Mouse (Mus musculus) stomach, embryonic 14.5 days (tissue): ENCODE data around the gene Maml3. TPM values are rescaled to one million over a fixed set of nuclear protein-coding genes. Genes with fewer than 3 reads are reported as not detected.

Experiments used
- ATAC-seq: fragments of 200-750 bp; cut with Nextera tagmentation; 2 replicates; pipeline ENCODE4 v1.8.0; 2017; ENCODE audit warnings: low read depth, moderate TSS enrichment; ENCODE audit not compliant: insufficient number of reproducible peaks, insufficient read depth, low FRiP score
- H3K27ac ChIP-seq: fragments of 300-500 bp; sonication (generic); 2 replicates; pipeline ENCODE4 v1.5.1; 2014; ENCODE audit warnings: mild to moderate bottlenecking, low read length, moderate library complexity, mixed read lengths
- H3K27me3 ChIP-seq: fragments of 300-500 bp; sonication (generic); 2 replicates; pipeline ENCODE4 v1.6.1; 2014; ENCODE audit warnings: low read length, control low read depth, mixed read lengths; ENCODE audit not compliant: control insufficient read depth, insufficient read depth
- H3K36me3 ChIP-seq: fragments of 300-500 bp; sonication (generic); 2 replicates; pipeline ENCODE4 v1.6.1; 2014; ENCODE audit warnings: mild to moderate bottlenecking, control low read depth, low read length, moderate library complexity, mixed read lengths; ENCODE audit not compliant: control insufficient read depth, insufficient read depth
- H3K4me1 ChIP-seq: fragments of 300-500 bp; sonication (generic); 2 replicates; pipeline ENCODE4 v1.6.1; 2014; ENCODE audit warnings: low read length, control low read depth, mixed read lengths; ENCODE audit not compliant: control insufficient read depth, insufficient read depth
- H3K4me2 ChIP-seq: fragments of 300-500 bp; sonication (generic); replicated peaks from 2 replicates; pipeline ENCODE4 v1.6.1; 2014; ENCODE audit warnings: low read depth, low read length, control low read depth
- H3K4me3 ChIP-seq: fragments of 300-500 bp; sonication (generic); 2 replicates; pipeline ENCODE4 v1.5.1; 2014; ENCODE audit warnings: low read depth, low read length, control low read depth
- H3K9ac ChIP-seq: fragments of 300-500 bp; sonication (generic); replicated peaks from 2 replicates; pipeline ENCODE4 v1.6.1; 2014; ENCODE audit warnings: low read depth, mild to moderate bottlenecking, control low read depth, low read length, moderate library complexity, mixed read lengths
- H3K9me3 ChIP-seq: fragments of 300-500 bp; sonication (generic); 2 replicates; pipeline ENCODE4 v1.6.1; 2016; ENCODE audit warnings: low read depth, low read length, control low read depth; ENCODE audit not compliant: control insufficient read depth
- WGBS: fragments of 180-500 bp; shearing (Covaris S2); extraction: QIAGEN DNeasy Blood & Tissue Kit; methylation state at CpG from one replicate; pipeline ENCODE4 v1.1.7; 2014; 5-methylcytosine and 5-hydroxymethylcytosine counted together
- polyA plus RNA-seq: library from polyadenylated mRNA; unstranded; fragments of >200 nt; fragmentation: Nextera tagmentation; extraction: Ambion mirVana; gene quantifications from 2 replicates; pipeline ENCODE4 v1.2.1, GENCODE M21; 2014

Maml3 gene
- polyA plus RNA-seq, 1 experiment from 2014 or later, result 9.3 TPM

GRCm38 (mm10) chr3:51963151-51963791, 141.6 kb downstream of the Maml3 start:
- ATAC-seq, result no peak
- Histone ChIP-seq H3K36me3 (no peaks in the 10 kb centered on the region), H3K4me1 (peaks cover 28% of the 10 kb centered on the region), H3K4me2 (no peak overlapping the region), H3K9ac (no peak overlapping the region), H3K4me3 (no peak overlapping the region), H3K27me3 (no peaks in the 10 kb centered on the region), H3K27ac (no peak overlapping the region), H3K9me3 (no peaks in the 10 kb centered on the region)
- 64% methylated on average over 9 of the region's 9 CpGs for WGBS

GRCm38 (mm10) chr3:51958751-51959150, 146.1 kb downstream of the Maml3 start:
- Histone ChIP-seq H3K36me3 (no peaks in the 10 kb centered on the region), H3K4me2 (no peak overlapping the region), H3K9me3 (no peaks in the 10 kb centered on the region), H3K4me1 (peaks cover 17% of the 10 kb centered on the region), H3K4me3 (no peak overlapping the region), H3K27ac (no peak overlapping the region), H3K27me3 (no peaks in the 10 kb centered on the region), H3K9ac (no peak overlapping the region)
- WGBS, result 87% methylated on average over 2 of the region's 2 CpGs
- ATAC-seq, result no peak

GRCm38 (mm10) chr3:51954441-51954840, 150.4 kb downstream of the Maml3 start:
- Histone ChIP-seq H3K36me3 (no peaks in the 10 kb centered on the region), H3K27me3 (no peaks in the 10 kb centered on the region), H3K9me3 (no peaks in the 10 kb centered on the region), H3K4me1 (peaks cover 13% of the 10 kb centered on the region; the same call in 1 of the 2 replicates), H3K4me2 (no peak overlapping the region), H3K27ac (no peak overlapping the region), H3K9ac (no peak overlapping the region), H3K4me3 (no peak overlapping the region)
- 36% methylated on average over 4 of the region's 4 CpGs for WGBS
- no peak for ATAC-seq

GRCm38 (mm10) chr3:51953927-51954326, 150.9 kb downstream of the Maml3 start:
- Histone ChIP-seq H3K9me3 (no peaks in the 10 kb centered on the region), H3K36me3 (no peaks in the 10 kb centered on the region), H3K4me1 (peaks cover 14% of the 10 kb centered on the region; the same call in 1 of the 2 replicates), H3K9ac (no peak overlapping the region), H3K27ac (no peak overlapping the region), H3K4me2 (no peak overlapping the region), H3K27me3 (no peaks in the 10 kb centered on the region), H3K4me3 (no peak overlapping the region)
- ATAC-seq, result no peak
- 75% methylated on average over 11 of the region's 11 CpGs for WGBS

GRCm38 (mm10) chr3:51952728-51953623, 151.9 kb downstream of the Maml3 start:
- H3K4me3 ChIP-seq, result peak overlapping the region; percentile 9
- no peaks in the 10 kb centered on the region for H3K27me3 ChIP-seq
- ATAC-seq, result peak; percentile 79

GRCm38 (mm10) chr3:51952267-51952666, 152.6 kb downstream of the Maml3 start:
- Histone ChIP-seq H3K36me3 (no peaks in the 10 kb centered on the region), H3K9me3 (no peaks in the 10 kb centered on the region), H3K9ac (no peak overlapping the region), H3K27ac (peak overlapping the region; percentile 15; the same call in 1 of the 2 replicates), H3K4me1 (peaks cover 15% of the 10 kb centered on the region; the same call in 1 of the 2 replicates), H3K27me3 (no peaks in the 10 kb centered on the region), H3K4me2 (peak overlapping the region; percentile 33; the same call in 1 of the 2 replicates), H3K4me3 (no peak overlapping the region)
- 72% methylated on average over 9 of the region's 9 CpGs for WGBS
- peak; percentile 62; the same call in 1 of the 2 replicates for ATAC-seq

More at GRCm38 (mm10) chr3:51952728-51953623, 151.9 kb downstream of the Maml3 start:
- Histone ChIP-seq H3K27ac (peak overlapping the region; percentile 74; the same call in 1 of the 2 replicates), H3K36me3 (no peaks in the 10 kb centered on the region), H3K9ac (no peak overlapping the region), H3K9me3 (no peaks in the 10 kb centered on the region), H3K4me2 (peak overlapping the region; percentile 33), H3K4me1 (peaks cover 15% of the 10 kb centered on the region; the same call in 1 of the 2 replicates)
- WGBS, result 61% methylated on average over 33 of the region's 33 CpGs

- H3K4me2 ChIP-seq, result no peak overlapping the region
- no peak for ATAC-seq
Observed at GRCm38 (mm10) chr3:51949651-51950050, 155.2 kb downstream of the Maml3 start.

GRCm38 (mm10) chr3:51947168-51947567, 157.7 kb downstream of the Maml3 start:
- WGBS, result 82% methylated on average over 3 of the region's 3 CpGs
- no peak overlapping the region for H3K4me2 ChIP-seq
- no peaks in the 10 kb centered on the region for H3K9me3 ChIP-seq
- H3K4me1 ChIP-seq, result 0 out of 2 replicates have a peak, but pooled peaks cover 2% of the 10 kb centered on the region
- H3K9ac ChIP-seq, result no peak overlapping the region
- no peaks in the 10 kb centered on the region for H3K36me3 ChIP-seq
- H3K4me3 ChIP-seq, result no peak overlapping the region
- H3K27ac ChIP-seq, result no peak overlapping the region
- no peak for ATAC-seq
- H3K27me3 ChIP-seq, result no peaks in the 10 kb centered on the region

More at GRCm38 (mm10) chr3:51949651-51950050, 155.2 kb downstream of the Maml3 start:
- Histone ChIP-seq H3K9me3 (no peaks in the 10 kb centered on the region), H3K27ac (no peak overlapping the region), H3K4me1 (peaks cover 11% of the 10 kb centered on the region; the same call in 1 of the 2 replicates), H3K27me3 (no peaks in the 10 kb centered on the region), H3K36me3 (no peaks in the 10 kb centered on the region), H3K4me3 (no peak overlapping the region), H3K9ac (no peak overlapping the region)
- WGBS, result 75% methylated on average over 8 of the region's 8 CpGs
